Mouse (Mus musculus): Measurements from ENCODE around the gene Yrdc. TPM values are rescaled to one million over a fixed set of nuclear protein-coding genes. Genes with fewer than 3 reads are reported as not detected.

The Yrdc gene
- total RNA-seq, 4 experiments from 2014 or later: 40.9 to 53.4 (median 43.2) TPM

GRCm38 (mm10) chr4:124850933-124851658 lies 617 bp downstream of the Yrdc start, which contains the start of gene 1110065P20Rik:
1110065P20Rik (minus strand) TSS chr4:124851196.
- DNase-seq: peak; percentile 81

- no peak for DNase-seq
Observed at GRCm38 (mm10) chr4:124856294-124856693, 5.8 kb downstream of the Yrdc start.

- peak; percentile 85 for DNase-seq
Observed at GRCm38 (mm10) chr4:124858370-124858769, 7.9 kb downstream of the Yrdc start.

GRCm38 (mm10) chr4:124860446-124860845 lies 10.0 kb downstream of the Yrdc start:
- peak; percentile 63 for DNase-seq

- no peak for DNase-seq
Observed at GRCm38 (mm10) chr4:124861283-124862188, 11.1 kb downstream of the Yrdc start, which contains the start of gene Maneal. Maneal (minus strand) TSS chr4:124862171.

- DNase-seq: no peak
Observed at GRCm38 (mm10) chr4:124872719-124873118, 22.2 kb downstream of the Yrdc start.

GRCm38 (mm10) chr4:124880599-124880998 lies 30.1 kb downstream of the Yrdc start, which contains the start of gene Epha10:
Epha10 (plus strand) TSS chr4:124880899.
- no peak for DNase-seq

GRCm38 (mm10) chr4:124881341-124881908 lies 30.9 kb downstream of the Yrdc start:
- DNase-seq: no peak

- DNase-seq: no peak
Observed at GRCm38 (mm10) chr4:124882151-124882729, 31.8 kb downstream of the Yrdc start.

- no peak for DNase-seq
Observed at GRCm38 (mm10) chr4:124888702-124889101, 38.2 kb downstream of the Yrdc start.

- no peak for DNase-seq
Observed at GRCm38 (mm10) chr4:124889935-124890334, 39.5 kb downstream of the Yrdc start.

- DNase-seq: no peak
Observed at GRCm38 (mm10) chr4:124890831-124891230, 40.4 kb downstream of the Yrdc start.

GRCm38 (mm10) chr4:124893769-124894168 lies 43.3 kb downstream of the Yrdc start:
- no peak for DNase-seq

- no peak for DNase-seq
Observed at GRCm38 (mm10) chr4:124894508-124895428, 44.3 kb downstream of the Yrdc start.

GRCm38 (mm10) chr4:124898428-124898827 lies 47.9 kb downstream of the Yrdc start:
- no peak for DNase-seq

GRCm38 (mm10) chr4:124899906-124900305 lies 49.4 kb downstream of the Yrdc start:
- no peak for DNase-seq

Other genes with a start within 250 kb of the Yrdc start
- gene 3100002H09Rik, start 239.9 kb upstream of the Yrdc start, total RNA-seq (2022): not detected
- under 1 TPM; 0.06 to 0.15 (median 0.11) TPM for gene Pou3f1, start 193.9 kb upstream of the Yrdc start, total RNA-seq (2022)
- 10 to 100 TPM; 31.2 to 40.7 (median 34.4) TPM for gene Utp11, start 157.1 kb upstream of the Yrdc start, total RNA-seq (2022)
- gene Fhl3, start 150.0 kb upstream of the Yrdc start, total RNA-seq (2022): 10 to 100 TPM in 2 of 4 experiments, 1 to 10 TPM in 2; 5.5 to 12.8 (median 8.9) TPM
- 10 to 100 TPM; 33.5 to 42.5 (median 37.2) TPM for gene Sf3a3, start 135.9 kb upstream of the Yrdc start, total RNA-seq (2022)
- gene Inpp5b, start 108.8 kb upstream of the Yrdc start, total RNA-seq (2022): 10 to 100 TPM; 24.9 to 36.2 (median 29.7) TPM
- gene Mtf1, start 48.6 kb upstream of the Yrdc start, total RNA-seq (2022): 10 to 100 TPM; 24.8 to 33.8 (median 28.5) TPM
- 10 to 100 TPM; 45.1 to 51.4 (median 49.2) TPM for gene 1110065P20Rik, start 517 bp downstream of the Yrdc start, total RNA-seq (2022)
- 1 to 10 TPM; 6.4 to 7.2 (median 6.8) TPM for gene Maneal, start 11.5 kb downstream of the Yrdc start, total RNA-seq (2022)
- gene Epha10, start 30.2 kb downstream of the Yrdc start, total RNA-seq (2022): 1 to 10 TPM; 2.9 to 4.3 (median 3.8) TPM
- gene 9930104L06Rik, start 86.4 kb downstream of the Yrdc start, total RNA-seq (2022): 10 to 100 TPM; 13.8 to 22.7 (median 21.0) TPM
- 1 to 10 TPM; 1.9 to 3.2 (median 2.2) TPM for gene Cdca8, start 88.6 kb downstream of the Yrdc start, total RNA-seq (2022)
- gene Rspo1, start 135.8 kb downstream of the Yrdc start, total RNA-seq (2022): 1 to 10 TPM; 4.4 to 6.3 (median 6.0) TPM
- gene Gnl2, start 165.9 kb downstream of the Yrdc start, total RNA-seq (2022): 10 to 100 TPM; 40.2 to 71.5 (median 55.5) TPM
- gene Dnali1, start 215.0 kb downstream of the Yrdc start, total RNA-seq (2022): under 1 TPM in 2 of 4 experiments, not detected in 2; 0.13 to 0.14 TPM
- 10 to 100 TPM; 17.2 to 20.1 (median 19.5) TPM for gene Snip1, start 216.0 kb downstream of the Yrdc start, total RNA-seq (2022)
- gene Meaf6, start 234.5 kb downstream of the Yrdc start, total RNA-seq (2022): 10 to 100 TPM; 24.8 to 35.4 (median 32.6) TPM

All from adrenal gland, adult 8-10 months (tissue).